Mouse (Mus musculus): ENCODE data around the gene Gm11985.

- TF ChIP-seq CTCF (IDR thresholded peaks at IDR 0.05; ENCODE audit: low read depth) (no peak), EP300 (IDR thresholded peaks at IDR 0.05; ENCODE audit: low read depth) (no peak)
Measured at GRCm38 (mm10) chr11:7134319-7134718, 54.0 kb downstream of the Gm11985 start.
